Mouse (Mus musculus): ENCODE measurements around the gene Olfr1093.

The Olfr1093 gene

DNA sequence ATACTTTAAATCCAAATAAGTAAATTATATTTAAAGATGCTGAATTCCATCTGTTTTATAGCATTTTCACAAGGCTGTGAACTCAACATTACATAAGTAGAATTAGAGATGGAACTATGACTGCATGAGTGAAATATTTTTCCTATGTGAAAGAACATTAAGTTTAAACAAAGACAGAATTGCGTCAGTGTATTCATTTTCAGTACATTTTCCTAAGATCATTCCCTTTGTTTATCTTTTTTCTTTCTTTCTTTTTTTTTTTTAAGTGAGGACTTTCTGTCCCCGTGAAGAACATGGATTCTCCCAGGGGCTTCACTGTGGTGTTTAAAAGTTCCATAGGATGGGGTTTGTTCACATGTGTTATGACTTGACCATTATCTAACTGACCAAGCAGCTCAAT, at the start of gene Olfr1093:
TSS of gene Olfr1093 (plus strand) at position 301 of the 400 bp plus-strand sequence.
- DNase-seq (ENCODE audit: low spot score in 2 of 2), result no peak

DNA sequence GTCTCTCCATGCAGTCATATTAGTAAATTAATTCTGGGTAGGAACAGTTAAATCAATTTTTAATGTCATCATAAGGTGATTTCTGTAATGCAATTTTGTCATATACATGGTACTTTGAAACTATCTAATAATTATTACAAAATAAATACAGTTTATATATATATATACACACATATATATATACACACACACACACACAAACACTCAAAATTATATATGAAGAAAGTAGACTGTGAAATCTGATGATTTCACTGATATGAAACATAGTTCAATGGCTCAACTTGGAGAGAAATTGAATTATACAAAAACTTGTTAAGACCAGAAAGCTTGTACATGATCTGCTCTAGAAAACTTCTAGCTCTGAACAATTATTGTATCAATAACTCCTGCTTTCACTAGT, 48.7 kb upstream of the Olfr1093 start, which contains the start of gene Olfr1089:
TSS of gene Olfr1089 (minus strand) at position 101 of the 400 bp plus-strand sequence.
- DNase-seq (ENCODE audit: low spot score in 2 of 2), result no peak

DNA sequence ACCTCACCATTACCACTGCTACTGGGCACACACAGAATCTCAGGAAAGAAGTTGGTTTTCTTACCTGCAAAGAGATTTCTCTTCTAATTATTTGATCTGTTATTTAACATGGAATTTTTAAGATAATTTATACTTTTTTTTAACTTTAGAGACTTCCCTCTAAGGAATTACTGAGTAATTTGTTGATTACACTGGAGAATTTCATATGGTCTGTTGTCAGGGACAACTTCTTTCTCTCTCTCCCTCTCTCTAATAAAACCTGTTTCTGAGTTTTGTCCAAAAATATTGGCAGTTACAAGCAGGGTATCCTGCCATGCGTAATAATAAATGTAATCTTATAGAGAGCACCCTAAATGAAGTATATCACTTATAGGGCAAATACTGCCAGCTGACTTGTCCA, 23.4 kb upstream of the Olfr1093 start, which contains the start of gene Olfr1090:
TSS of gene Olfr1090 (minus strand) at position 101 of the 400 bp plus-strand sequence.
- no peak for DNase-seq (ENCODE audit: low spot score in 2 of 2)

DNA sequence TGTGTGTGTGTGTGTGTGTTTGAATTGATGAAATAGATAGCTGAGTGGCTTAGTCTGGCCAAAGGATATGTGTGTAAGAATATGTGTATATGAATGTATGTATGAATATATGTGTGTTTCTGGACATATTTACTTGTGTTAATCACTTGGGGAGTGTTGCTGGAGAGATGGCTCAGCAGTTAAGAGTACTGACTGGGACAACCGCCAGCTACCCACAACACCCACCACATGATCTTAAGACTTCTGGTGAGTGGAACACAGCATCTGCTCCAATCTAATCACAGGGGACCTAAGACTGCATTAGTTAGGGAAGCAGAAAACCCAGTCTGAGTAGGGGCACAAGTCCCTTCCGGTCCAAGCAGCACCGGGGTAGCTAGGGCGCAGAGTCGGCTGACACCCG, 21.2 kb upstream of the Olfr1093 start:
- DNase-seq (ENCODE audit: low spot score in 2 of 2), result no peak

DNA sequence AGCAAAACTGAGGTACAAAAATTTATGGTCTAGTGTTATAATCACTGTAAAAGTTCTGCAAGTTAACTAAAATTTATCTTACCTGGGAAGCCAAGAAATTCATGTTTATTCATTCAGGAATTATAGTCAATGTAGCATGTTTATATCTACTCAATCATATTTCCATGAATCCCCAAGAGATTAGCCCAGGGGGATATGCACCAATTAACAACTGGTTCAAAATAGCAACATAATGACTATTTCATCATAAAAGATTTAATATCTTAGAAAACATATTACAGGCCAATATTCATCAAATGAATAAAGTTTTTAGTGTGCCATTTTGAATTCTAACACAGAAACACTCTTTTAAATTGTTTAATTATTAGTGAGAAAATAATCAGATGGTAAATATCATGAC, 27.6 kb downstream of the Olfr1093 start, which contains the start of gene Olfr141:
TSS of gene Olfr141 (minus strand) at position 101 of the 400 bp plus-strand sequence.
- DNase-seq (ENCODE audit: low spot score in 2 of 2), result no peak

DNA sequence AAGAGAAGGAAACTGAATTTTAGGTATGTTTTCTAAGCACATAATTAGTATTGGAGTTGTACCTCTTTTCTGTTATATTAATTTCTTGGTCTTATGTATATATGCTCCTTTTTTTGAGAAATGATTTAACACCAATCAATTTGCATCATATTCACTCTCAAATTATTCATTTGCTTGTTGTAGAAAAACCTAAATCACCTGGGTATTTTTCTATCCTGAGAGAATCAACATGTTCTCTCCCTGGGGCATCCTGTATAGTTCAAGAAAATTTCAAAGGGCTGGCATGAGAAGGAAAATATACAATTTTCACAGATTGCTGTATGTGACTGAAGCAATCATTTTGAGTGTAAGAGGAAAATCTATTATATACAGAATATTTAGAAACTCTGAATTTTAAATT, 42.1 kb downstream of the Olfr1093 start, which contains the start of gene Olfr1094:
TSS of gene Olfr1094 (plus strand) at position 301 of the 400 bp plus-strand sequence.
- DNase-seq (ENCODE audit: low spot score in 2 of 2), result no peak

All from natural killer cell, adult 2 months (primary cell).